Mouse (Mus musculus): ENCODE data around the gene Kif14.

The Kif14 gene

DNA sequence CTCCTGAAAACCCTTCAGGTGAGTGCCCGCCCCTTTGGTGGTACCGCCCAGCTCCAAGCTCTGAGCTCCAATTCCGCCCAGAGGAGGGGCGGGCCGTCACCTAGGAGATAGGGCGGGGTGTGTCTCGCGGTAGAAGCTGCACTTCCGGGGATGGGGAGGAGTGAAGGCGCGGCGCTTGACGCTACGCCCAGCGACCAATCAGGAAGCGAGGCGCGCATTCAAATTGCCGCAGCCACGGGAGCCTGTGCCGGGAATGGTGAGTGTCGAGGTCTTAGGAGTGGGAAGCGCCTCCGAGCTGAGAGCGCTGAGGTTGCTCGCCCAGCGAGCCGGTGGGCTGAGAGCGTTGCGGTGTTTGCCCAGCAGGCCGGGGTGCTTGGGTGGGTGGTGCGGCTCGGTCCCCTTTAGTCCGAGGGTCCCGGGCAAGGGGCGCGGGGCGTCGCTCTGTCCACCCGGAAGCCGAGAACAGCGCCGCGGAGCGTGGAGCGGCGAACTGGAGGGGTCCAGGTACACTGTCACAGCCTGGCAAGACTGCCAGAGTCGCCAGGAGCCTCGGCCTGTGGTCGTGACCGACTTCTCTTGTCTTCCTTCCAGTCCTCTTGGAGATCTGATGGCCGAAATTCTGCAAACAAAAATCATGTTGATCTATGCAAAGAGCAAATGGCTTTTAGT is at the start of gene Kif14:
Kif14 (plus strand) TSS at position 201 of the 669 bp plus-strand sequence.
- peak; percentile 75 for DNase-seq

DNA sequence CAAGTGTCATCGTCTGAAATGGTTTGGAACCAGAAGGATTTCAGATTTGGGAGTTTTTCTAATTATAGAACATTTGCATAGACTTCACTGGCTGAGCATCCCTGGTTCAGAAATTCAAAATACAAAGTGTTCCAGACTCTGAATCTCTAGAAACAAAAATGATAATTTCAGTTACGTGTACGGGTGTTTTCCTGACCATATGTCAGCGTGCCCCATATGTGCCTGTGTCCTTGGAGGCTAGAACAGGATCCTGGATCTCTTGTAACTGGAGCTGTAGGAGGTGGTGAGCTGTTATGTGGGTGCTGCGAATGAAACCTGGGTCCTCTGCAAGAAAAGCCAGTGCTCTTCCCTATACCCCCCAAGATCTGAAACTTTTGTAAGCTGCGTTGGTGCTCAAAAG is 47.8 kb upstream of the Kif14 start:
- no peak for DNase-seq

DNA sequence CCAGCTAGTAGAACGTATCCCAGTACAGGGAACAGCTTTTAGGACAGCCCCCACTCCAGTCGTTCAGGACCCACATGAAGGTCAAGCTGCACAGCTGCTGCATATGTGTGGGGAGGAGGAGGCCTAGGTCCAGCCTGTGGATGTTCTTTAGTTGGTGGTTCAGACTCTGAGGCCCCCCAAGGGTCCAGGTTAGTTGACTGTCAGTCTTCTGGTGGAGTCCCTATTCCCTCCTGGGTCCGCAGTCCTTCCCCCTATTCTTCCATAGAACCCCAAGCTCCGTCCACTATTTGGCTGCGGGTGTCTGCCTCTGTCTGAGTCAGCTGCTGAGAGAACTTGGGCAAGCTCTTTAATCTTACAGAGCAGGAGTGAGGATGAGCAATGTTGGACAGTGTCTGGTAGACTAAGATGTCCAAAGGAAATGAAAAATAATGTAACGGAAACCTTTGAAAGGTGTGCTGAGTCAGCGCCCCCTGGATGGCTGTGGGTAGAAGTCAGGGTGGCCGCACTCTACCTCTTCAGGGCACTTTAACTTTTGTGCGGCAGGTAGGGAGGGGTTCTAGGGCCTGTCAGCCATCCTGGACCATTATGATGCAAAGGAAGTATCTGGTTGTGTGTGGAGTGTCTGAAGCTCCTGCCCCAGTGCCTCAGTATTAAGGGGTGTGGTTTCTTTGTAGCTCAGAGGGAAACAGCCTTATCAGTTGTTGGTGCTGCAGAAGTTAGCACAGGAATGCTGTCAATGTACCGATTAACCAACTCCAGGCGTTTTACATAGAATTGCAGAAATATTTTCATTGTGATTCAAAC is 38.8 kb upstream of the Kif14 start:
- DNase-seq, result no peak

DNA sequence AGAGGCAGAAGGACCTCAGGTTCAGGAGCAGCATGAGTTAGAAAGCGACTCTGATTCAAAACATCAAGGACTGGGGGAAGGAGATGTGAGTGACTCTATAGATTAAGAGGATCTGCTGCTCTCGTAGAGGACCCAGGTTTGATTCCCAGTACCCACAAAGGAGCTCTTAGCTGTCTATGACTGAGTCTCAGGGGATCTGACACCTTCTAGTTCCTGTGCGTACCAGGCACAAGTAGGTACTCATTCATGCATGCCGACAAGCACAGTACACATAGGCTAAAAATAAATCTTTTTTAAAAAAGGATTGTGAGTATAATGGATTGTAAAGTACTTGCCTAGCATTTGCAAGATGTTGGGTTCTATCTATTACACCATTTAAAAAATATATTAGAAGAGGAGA is 37.2 kb upstream of the Kif14 start:
- DNase-seq, result no peak

GRCm38 (mm10) chr1:136430126-136430818 is 35.9 kb upstream of the Kif14 start:
- no peak for DNase-seq

GRCm38 (mm10) chr1:136440741-136441140 is 25.4 kb upstream of the Kif14 start:
- DNase-seq, result no peak

- no peak for DNase-seq
These were observed 23.3 kb upstream of the Kif14 start for GRCm38 (mm10) chr1:136442809-136443208.

DNA sequence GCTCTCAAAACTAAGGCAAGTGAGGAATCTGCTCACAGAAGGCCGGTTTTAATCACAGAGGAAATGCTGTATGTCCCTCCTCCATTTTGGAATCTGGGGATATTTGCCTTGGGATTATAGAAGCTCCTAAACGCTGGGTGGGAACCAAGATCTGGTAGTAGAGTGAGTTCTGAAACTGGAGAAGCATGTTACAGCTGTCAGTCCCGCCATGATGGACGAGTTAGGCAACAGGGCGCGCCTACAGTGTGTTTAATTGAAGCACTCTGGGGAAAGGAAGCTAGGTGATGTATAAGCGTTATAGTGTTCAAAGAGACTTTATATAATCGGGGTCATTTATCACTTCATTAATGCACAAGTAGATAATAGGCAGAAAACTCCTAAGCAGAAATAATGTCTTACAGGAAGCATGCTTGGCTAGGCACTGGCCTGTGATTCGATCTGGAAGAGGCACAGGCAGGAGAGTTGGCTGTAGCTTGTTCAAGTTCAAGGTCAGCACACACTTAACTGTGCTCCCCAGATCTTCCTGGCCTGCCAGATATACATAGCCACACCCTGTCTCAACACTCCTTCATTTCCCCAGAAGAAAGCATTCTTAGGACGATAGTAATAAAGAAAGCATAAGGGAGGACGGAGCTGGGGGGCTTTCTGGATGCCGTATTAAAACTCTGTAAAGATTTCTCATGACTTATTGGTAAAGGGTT is 21.4 kb upstream of the Kif14 start:
- DNase-seq, result no peak

DNA sequence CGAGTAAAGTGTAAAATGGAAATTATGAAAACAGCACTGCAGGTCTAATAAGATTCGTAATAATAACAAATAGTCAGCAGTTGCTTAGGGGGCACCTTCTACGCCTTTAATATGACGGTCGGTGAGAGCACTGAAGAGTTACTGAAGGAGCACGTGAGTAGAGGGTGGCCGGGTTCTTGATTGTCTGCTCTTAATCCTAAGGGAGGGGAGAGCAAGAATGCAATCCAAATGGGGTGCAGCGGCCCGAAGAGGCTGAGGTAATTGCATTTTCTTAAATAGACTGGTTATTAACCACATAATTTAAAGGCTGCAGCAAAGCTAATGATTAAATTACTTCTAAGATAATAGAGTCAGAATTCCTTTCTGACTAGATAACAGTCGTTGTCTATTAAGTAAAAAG is 19.2 kb upstream of the Kif14 start:
- DNase-seq, result no peak

DNA sequence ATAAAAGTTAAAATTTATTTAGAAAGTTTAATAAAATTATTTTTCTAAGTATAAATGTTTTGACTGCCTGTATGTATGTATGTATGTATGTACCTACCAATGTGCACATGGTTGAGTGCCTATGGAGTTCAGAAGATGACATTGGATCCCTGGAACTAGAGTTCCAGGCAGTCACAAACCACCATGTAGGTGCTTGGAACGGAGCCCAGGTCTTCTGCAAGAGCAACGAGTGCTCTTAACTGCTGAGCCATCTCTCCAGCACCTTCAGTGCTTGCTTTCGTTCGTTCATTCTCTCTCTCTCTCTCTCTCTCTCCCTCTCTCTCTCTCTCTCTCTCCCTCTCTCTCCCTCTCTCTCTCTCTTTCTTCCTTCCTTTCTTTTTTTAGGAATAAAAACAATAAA is 18.8 kb upstream of the Kif14 start:
- no peak for DNase-seq

DNA sequence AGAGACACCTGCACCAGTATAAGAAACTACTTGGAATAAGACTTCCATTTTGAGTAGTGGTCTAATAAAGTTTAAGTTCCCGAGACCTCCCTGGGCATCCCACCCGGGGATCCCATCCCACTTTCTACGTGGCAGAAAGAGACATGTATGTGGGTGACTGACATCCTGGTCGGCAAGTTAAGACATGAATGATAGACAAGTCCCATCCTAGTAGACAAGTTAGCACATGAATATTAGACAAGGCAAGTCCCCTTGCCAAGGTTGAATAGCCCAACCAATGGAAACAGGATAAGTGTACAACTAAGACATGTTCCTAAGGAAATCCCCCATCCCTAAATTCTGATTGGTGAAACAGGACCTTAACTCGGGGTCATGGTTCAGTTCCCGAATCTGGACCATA is 16.6 kb upstream of the Kif14 start:
- DNase-seq, result no peak

GRCm38 (mm10) chr1:136450206-136450605 is 15.9 kb upstream of the Kif14 start:
- no peak for DNase-seq

GRCm38 (mm10) chr1:136452421-136452820 is 13.7 kb upstream of the Kif14 start:
- DNase-seq, result no peak

- peak; percentile 16 for DNase-seq
These were observed 10.2 kb upstream of the Kif14 start for GRCm38 (mm10) chr1:136455756-136456585.

DNA sequence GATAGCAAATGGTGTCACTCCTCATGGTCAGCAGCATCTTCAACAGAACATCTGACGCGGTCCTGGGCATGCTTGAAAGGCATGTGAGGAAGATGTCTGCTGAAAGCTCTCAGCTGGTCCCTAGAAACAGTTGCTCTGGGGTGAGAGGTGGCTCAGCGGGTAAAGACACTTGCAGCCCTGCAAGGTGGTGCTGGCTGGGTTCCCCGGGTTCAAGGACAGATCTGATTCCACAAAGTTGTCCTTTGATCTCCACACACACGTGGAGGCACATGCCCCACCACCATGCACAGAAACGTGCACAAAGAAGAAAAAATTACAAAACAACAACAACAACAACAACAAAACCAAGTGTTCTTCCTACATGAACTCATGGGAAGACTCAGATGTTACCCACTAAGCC is 9.4 kb upstream of the Kif14 start:
- DNase-seq, result no peak

GRCm38 (mm10) chr1:136457403-136457802 is 8.7 kb upstream of the Kif14 start:
- no peak for DNase-seq

DNA sequence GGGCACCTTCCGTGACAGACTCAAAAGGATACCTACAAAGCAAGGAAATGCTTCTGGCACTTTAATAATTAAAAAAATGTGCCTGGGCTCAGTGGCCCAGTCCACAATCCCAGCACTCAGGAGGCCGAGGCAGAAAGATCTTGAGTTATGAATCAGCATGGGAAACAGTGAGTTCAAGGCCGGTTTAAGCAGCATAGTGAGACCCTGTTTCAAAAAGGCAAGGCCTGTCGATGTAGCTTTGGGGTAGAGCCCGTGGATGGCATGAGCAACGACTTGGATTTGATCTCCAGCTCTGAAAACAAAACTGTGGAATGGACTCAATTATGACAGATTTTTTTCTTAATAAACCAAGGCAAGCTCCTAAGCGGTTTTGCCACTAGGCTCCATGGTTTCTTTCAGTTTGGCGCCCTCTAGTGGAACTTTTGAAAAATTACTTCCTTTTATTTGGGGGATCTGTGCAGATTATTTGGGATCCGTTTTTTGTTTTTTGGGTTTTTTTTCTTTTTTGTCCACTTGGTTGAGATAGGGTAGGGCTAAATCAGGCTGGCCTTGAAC is 7.4 kb upstream of the Kif14 start:
- peak; percentile 38 for DNase-seq

DNA sequence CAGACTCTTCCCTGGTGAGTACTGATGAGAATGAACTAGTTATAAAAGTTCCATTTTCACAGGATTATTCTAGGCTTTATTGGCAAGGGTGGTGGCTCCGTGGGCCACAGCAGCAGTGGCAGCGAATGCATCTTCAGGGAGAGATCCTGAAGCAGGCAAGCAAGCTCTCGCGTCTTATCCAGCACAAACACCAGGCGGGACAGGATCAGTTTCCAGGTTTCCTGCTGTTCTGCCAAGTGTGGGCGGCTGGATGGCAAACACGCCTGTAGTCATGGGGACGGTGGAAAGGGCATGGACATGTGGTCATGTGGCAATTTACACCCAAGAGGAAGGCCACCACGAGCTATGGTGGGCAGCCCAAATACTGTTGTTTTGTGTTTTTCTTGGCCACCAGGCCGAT is 3.7 kb upstream of the Kif14 start:
- no peak for DNase-seq

- DNase-seq, result no peak
These were observed 975 bp upstream of the Kif14 start for GRCm38 (mm10) chr1:136465168-136465567.

- no peak for DNase-seq
These were observed 3.3 kb downstream of the Kif14 start for GRCm38 (mm10) chr1:136469408-136469807.

DNA sequence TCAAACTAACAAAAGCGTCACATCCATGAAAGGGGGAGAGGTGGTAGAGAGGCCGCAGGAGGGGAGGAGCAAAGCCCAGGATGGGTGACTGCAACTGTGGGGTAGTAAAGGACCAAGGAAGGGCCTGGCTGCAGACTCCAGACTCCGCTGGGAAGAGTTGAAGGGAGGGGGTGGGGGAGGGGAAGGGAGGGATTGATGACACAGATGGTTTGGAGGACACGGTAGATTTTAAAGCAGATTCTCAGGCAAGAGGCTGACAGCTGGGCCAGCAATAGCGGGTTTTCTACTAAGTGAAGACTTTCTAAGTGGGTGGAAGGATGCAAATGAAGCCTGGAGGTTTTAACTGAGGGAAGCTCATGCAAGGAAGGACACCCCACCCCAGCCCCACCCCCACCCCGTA is 4.3 kb downstream of the Kif14 start:
- DNase-seq, result no peak

- DNase-seq, result no peak
These were observed 25.5 kb downstream of the Kif14 start for GRCm38 (mm10) chr1:136491681-136492080.

Measured in cerebellum, adult 8-10 months (tissue).